Mouse (Mus musculus) induced T-regulatory cell, adult 2 months (primary cell): Measurements from ENCODE around the gene Wdr83.

Experiments used
- DNase-seq: peaks from one replicate; pipeline ENCODE4 v3.0.0-alpha.2; 2012; ENCODE audit warnings: low read depth

The Wdr83 gene

DNA sequence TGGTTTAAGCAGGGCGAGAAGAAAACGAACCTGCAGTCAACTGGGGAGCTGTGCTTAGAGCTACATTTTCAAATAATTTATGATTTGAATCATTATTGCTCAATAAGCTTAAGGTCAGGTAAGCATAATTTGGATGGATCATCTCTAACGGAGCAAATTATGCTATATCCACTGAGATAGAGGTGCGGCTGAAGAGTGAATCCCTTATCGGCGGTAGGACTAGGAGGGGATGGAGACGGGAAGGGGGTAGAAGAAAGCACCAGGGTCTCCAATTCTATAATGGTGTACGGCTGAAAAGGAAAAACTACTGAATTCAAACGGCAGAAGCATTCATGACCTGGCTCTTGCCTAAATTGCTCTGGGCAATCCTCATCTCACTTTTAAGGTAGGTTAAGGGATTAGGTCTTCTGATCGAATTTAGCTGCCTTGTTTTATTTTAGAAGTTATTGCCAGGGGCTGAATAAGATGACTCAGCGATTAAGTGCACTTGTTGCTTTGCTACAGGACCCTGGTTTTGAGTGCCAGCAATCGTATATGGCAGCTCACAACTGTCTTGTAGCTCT is 45.9 kb downstream of the Wdr83 start:
- no peak for DNase-seq

DNA sequence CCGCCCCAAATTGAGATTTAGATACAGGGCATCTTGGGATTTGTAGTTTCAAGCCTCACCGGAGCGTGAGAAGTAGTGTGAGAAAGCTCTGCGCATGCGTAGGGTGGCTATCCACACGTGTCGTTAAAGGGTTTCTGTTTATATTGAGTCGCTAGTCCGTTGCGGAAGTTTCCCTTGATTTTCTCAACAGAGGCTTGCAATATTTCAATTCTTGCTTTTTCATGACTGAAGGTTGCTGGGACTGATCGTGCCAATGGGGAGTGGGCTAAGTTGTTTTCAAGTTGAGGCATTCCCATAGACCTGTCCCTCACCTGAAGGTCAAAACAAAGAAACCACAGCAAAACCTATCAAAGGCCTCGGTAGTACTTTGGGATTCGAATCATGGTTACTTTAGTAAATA is 46.3 kb downstream of the Wdr83 start:
- DNase-seq, result peak; percentile 95

DNA sequence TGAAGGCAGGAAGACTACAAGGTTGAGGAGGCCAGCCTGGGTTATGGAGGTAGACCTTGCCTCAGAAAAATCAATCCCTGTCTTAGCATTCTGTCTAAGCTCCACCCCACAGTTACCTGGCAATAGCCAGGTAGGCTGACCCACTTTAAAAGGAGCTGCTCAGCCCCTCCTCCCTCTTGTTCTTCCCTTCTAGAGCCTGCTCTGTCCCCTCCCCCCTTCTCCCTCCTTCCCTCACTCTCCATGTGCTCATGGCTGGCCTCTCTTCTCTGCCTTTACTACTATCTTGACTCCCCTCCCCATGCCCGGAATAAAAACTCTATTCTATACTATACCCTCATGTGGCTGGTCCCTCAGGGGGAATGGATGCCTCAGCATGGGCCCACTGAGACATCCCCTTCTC is 47.2 kb downstream of the Wdr83 start:
- DNase-seq, result no peak

DNA sequence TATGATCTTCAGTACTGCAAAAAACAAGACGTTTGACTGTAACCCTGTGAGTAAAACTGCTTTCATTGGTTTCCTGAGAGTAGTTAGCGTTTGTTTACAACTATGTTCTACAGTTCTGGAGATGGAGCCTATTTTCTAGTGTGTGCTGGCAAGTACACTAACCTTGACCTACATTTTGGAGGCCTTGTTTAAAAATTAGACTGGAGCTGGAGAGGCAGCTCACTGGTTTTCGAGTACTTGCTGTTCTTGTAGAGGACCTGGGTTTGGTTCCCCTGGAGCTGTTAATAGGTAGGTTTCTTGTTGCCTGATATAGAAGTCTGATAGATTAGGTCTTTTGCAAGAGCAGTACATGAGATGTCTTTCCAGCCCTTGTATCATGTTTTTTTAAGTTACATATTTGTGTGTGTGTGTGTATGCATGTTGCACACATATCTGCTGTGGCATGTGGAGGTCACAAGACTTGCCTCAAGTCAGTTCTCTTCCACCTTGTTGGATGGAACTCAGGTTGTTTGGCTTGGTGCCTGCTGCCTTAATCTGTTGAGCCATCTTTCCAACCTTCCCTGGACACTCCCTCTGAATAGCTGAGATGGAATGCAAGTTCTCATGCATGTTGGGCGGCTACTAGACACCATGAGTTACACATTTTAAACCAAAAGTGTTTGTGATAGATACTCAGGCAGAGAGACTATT is 48.3 kb downstream of the Wdr83 start:
- DNase-seq, result no peak

DNA sequence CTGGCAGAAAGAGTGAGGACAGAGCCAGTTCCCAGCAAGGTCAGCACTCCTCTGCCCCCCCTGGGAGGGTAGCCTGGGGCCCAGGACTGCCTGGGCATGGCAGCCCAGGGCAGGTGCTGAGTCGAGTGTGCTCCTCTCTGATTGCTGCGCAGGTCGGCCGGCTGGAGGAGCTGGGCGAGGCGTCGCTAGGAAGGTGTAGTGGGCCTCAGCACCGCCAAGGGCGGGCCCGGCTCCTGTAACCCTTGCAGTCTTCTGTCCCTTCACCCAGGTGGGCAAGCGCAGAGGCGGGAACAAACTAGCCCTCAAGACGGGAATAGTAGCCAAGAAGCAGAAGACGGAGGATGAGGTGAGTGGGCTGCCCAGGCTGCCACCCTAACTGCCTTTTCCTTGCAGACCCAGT is 51.8 kb downstream of the Wdr83 start:
- DNase-seq, result no peak

DNA sequence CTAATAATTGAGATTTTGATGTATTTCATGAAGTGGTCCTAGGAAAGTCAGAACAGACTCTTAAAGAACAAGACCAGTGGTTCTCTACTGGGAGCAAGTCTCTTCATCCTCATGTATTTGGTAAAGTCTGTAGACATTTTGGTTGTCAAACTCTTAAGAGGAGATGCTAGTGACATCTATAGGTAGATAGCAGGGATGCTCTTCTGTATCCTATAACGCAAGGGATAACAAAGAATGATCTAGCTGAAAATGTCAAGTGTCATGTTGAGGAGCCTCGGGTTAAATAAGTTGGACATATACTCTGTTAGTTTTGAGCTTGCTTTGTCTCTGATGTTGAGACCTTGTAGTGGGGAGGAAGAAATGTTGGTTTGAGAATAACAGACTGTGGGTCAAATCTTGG is 53.2 kb downstream of the Wdr83 start:
- DNase-seq, result no peak

DNA sequence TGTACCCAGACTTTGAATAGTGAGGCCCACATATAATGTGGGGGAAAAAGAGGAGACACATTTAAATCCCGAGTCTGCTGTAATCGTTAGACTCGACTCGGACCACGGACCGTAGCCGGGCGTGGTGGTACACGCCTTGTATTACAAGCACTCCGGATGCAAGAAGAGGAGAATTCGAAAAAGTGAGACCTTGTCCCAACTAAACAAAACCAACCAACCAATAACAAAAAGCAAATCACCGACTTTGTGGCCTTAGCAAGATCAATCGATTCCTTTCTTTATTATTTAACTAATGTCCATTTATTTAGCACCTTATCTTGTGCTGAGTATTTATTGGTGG is 53.6 kb downstream of the Wdr83 start:
- peak; percentile 53 for DNase-seq

DNA sequence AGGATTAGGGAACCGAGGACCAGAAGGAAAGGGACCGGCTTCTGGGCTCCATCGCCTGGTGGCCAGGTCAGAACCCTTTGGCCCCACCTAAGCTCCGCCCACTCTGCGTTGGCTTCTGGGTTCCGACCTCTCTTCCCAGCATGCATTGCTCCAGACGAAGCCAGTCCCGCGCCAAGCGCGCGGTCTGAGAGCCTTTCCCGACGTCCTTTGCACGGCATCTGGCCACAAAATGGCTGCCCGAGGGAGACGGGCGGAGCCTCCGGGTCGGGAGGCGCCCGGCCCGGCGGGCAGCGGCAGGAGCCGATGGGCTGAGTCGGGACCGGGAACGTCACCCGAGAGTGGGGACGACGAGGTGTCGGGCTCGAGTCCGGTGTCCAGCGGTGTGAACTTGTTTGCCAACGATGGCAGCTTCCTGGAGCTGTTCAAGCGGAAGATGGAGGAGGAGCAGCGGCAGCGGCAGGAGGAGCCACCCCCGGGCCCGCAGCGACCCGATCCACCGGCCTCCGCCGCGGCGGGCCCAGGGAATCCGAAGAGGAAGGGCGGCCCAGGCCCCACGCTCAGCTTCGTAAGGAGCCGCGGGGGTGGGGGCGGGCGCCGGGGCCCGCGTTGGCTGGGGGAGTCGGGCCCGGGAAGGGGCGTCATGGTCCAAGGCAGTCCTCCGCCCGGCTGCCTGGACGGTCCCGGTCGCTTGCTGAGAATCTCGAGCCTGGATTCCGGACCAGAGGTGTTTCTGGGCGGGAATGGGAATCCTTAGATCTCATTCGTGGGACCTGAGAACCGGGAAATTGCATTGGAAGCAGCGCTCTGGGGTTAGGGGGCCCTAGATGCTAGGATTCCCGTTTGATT is 54.2 kb downstream of the Wdr83 start, which contains the start of gene Trir:
TSS of gene Trir (plus strand) at position 154 of the 846 bp plus-strand sequence.
- DNase-seq, result peak; percentile 97

DNA sequence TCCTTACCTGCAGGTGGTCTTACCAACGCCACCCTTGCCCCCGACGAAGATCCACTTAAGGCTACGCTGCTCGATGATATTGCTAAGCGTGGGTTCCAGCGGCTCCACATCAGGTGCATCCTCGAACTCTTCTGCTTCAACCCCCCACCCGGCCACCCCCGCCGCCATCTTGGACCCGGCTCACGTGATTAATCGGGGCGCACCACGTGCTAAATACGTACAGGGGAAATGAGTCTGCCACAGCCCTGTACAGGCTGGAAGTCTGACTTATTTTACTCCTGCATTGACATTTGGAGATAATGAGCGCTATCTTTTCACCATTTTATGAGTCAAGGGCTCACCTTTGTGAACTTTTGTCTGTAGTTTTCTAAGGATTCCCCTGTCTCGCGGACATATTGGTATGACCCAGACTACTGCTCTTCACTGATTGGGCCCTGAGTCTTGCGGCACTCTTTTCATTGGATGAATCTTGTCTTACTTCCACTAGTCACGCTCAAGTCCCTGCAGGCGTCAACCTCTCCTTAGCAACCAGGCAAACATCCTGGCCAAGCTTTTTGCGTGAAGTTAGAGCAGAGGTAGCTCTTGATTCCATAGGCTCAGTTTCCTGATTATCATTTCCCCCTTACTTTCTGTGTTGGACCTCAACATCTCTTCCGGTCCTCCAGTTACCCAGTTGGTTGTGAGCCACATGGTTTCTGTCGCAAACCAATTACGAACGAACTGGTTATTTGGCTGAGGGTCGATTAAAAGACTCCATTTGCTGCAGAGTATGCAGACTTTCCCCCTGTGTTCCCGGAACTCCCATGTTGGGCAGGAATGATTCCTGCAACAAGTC is 55.8 kb downstream of the Wdr83 start, which contains the start of gene Asna1:
TSS of gene Asna1 (minus strand) at position 184 of the 835 bp plus-strand sequence.
- peak; percentile 98 for DNase-seq
